Mouse (Mus musculus) MEL (cell line): ENCODE measurements around the gene Calml3. TPM values are rescaled to one million over a fixed set of nuclear protein-coding genes. Genes with fewer than 3 reads are reported as not detected.

Experiments
- DNase-seq: peaks from one replicate; pipeline ENCODE4 v3.0.0; 2011; ENCODE audit warnings: low read depth, low spot score
- H3K27ac ChIP-seq: 2 replicates; pipeline ENCODE4 v1.5.1; 2012; ENCODE audit warnings: low read depth, mild to moderate bottlenecking, control low read depth, low read length, moderate library complexity; ENCODE audit not compliant: control insufficient read depth
- H3K27me3 ChIP-seq, 2 experiments: fragments of 150-350 bp in 1 of 2; sonication (generic) in 1 of 2; 2 replicates each; pipeline ENCODE4 v1.6.1; 2012; ENCODE audit warnings: low read length in 2 of 2, mild to moderate bottlenecking in 2 of 2, improper control_type of control experiment in 1 of 2, moderate library complexity in 1 of 2; ENCODE audit not compliant: insufficient read depth in 2 of 2, control insufficient read depth in 1 of 2
- H3K36me3 ChIP-seq, 2 experiments: 2 replicates each; pipeline ENCODE4 v1.6.1; 2012 to 2014; ENCODE audit warnings: low read length in 2 of 2, improper control_type of control experiment in 1 of 2, inconsistent platforms in 1 of 2, mild to moderate bottlenecking in 1 of 2; ENCODE audit not compliant: insufficient read depth in 2 of 2, control insufficient read depth in 1 of 2
- H3K4me1 ChIP-seq, 2 experiments: fragments of 150-350 bp in 1 of 2; sonication (generic) in 1 of 2; 2 replicates each; pipeline ENCODE4 v1.6.1; 2012; ENCODE audit warnings: low read length in 2 of 2, improper control_type of control experiment in 1 of 2, mild to moderate bottlenecking in 1 of 2; ENCODE audit not compliant: insufficient read depth in 2 of 2, control insufficient read depth in 1 of 2
- H3K4me3 ChIP-seq, 2 experiments: fragments of 150-350 bp in 1 of 2; sonication (generic) in 1 of 2; 2 replicates each; pipeline ENCODE4 v1.5.1; 2012; ENCODE audit warnings: low read depth in 2 of 2, low read length in 2 of 2, mild to moderate bottlenecking in 2 of 2, moderate library complexity in 2 of 2, control low read depth in 1 of 2, improper control_type of control experiment in 1 of 2; ENCODE audit not compliant: control insufficient read depth in 1 of 2, insufficient read depth in 1 of 2
- H3K79me2 ChIP-seq: 2 replicates; pipeline ENCODE4 v1.6.1; 2012; ENCODE audit warnings: mild to moderate bottlenecking, low read length, moderate library complexity; ENCODE audit not compliant: control insufficient read depth, poor library complexity, insufficient read depth
- H3K9ac ChIP-seq: 2 replicates; pipeline ENCODE4 v1.6.1; 2012; ENCODE audit warnings: low read depth, mild to moderate bottlenecking, control low read depth, low read length, moderate library complexity; ENCODE audit not compliant: control insufficient read depth, poor library complexity, severe bottlenecking
- H3K9me3 ChIP-seq: fragments of 150-350 bp; sonication (generic); replicated peaks from 2 replicates; pipeline ENCODE4 v1.6.1; 2012; ENCODE audit warnings: mild to moderate bottlenecking, low read length, improper control_type of control experiment, moderate library complexity; ENCODE audit not compliant: insufficient read depth
- BHLHE40 ChIP-seq: IDR thresholded peaks from 2 replicates; pipeline ENCODE4 v1.6.1; 2012; ENCODE audit warnings: low read depth, mild to moderate bottlenecking, inconsistent platforms, low read length, improper control_type of control experiment, borderline replicate concordance
- CHD1 ChIP-seq: IDR thresholded peaks from 2 replicates; pipeline ENCODE4 v1.6.1; 2012; ENCODE audit warnings: low read depth, mild to moderate bottlenecking, inconsistent platforms, low read length, improper control_type of control experiment
- CHD2 ChIP-seq: IDR thresholded peaks from 2 replicates; pipeline ENCODE4 v1.6.1; 2011; ENCODE audit warnings: low read length, improper control_type of control experiment
- E2F4 ChIP-seq: IDR thresholded peaks from 2 replicates; pipeline ENCODE4 v1.6.1; 2011; ENCODE audit warnings: low read depth, low read length, improper control_type of control experiment, borderline replicate concordance
- MAFK ChIP-seq: IDR thresholded peaks from 2 replicates; pipeline ENCODE4 v1.6.1; 2011; ENCODE audit warnings: low read depth, mild to moderate bottlenecking, low read length, improper control_type of control experiment, borderline replicate concordance
- MAX ChIP-seq: IDR thresholded peaks from 2 replicates; pipeline ENCODE4 v1.6.1; 2011; ENCODE audit warnings: low read length, improper control_type of control experiment
- MEF2A ChIP-seq: IDR thresholded peaks from 2 replicates; pipeline ENCODE4 v1.6.1; 2014; ENCODE audit warnings: low read depth, mild to moderate bottlenecking, inconsistent platforms, low read length, improper control_type of control experiment; ENCODE audit not compliant: poor library complexity, insufficient replicate concordance, severe bottlenecking; ENCODE audit errors: extremely low read depth
- MYC ChIP-seq: IDR thresholded peaks from 2 replicates; pipeline ENCODE4 v1.6.1; 2011; ENCODE audit warnings: low read depth, mild to moderate bottlenecking, low read length, improper control_type of control experiment, moderate library complexity
- NELFE ChIP-seq: IDR thresholded peaks from 2 replicates; pipeline ENCODE4 v1.6.1; 2011; ENCODE audit warnings: low read depth, low read length, improper control_type of control experiment
- NRF1 ChIP-seq: IDR thresholded peaks from 2 replicates; pipeline ENCODE4 v1.6.1; 2014; ENCODE audit warnings: low read depth, mild to moderate bottlenecking, inconsistent platforms, low read length, improper control_type of control experiment, moderate library complexity; ENCODE audit not compliant: poor library complexity, insufficient read depth, severe bottlenecking
- POLR2A ChIP-seq, 2 experiments: IDR thresholded peaks; 2 replicates each; pipeline ENCODE4 v1.6.1; 2011 to 2012; ENCODE audit warnings: low read length in 2 of 2, mild to moderate bottlenecking in 2 of 2, control low read depth in 1 of 2, improper control_type of control experiment in 1 of 2, low read depth in 1 of 2, moderate library complexity in 1 of 2; ENCODE audit not compliant: control insufficient read depth in 1 of 2, insufficient read depth in 1 of 2, poor library complexity in 1 of 2
- POLR2AphosphoS5 ChIP-seq: IDR thresholded peaks from 2 replicates; pipeline ENCODE4 v1.6.1; 2012; ENCODE audit warnings: low read depth, borderline replicate concordance, mild to moderate bottlenecking, inconsistent platforms, low read length, moderate library complexity, mixed read lengths
- SMC3 ChIP-seq: IDR thresholded peaks from 2 replicates; pipeline ENCODE4 v1.6.1; 2011; ENCODE audit warnings: low read depth, low read length, improper control_type of control experiment
- TBP ChIP-seq: IDR thresholded peaks from 2 replicates; pipeline ENCODE4 v1.8.0; 2011; ENCODE audit warnings: low read depth, low read length, improper control_type of control experiment
- UBTF ChIP-seq: IDR thresholded peaks from 2 replicates; pipeline ENCODE4 v1.6.1; 2012; ENCODE audit warnings: low read depth, mild to moderate bottlenecking, inconsistent platforms, low read length, improper control_type of control experiment, moderate library complexity, borderline replicate concordance; ENCODE audit not compliant: insufficient read depth
- USF1 ChIP-seq: IDR thresholded peaks from 2 replicates; pipeline ENCODE4 v1.6.1; 2014; ENCODE audit warnings: low read depth, mild to moderate bottlenecking, inconsistent platforms, low read length, improper control_type of control experiment, moderate library complexity
- ZC3H11A ChIP-seq: IDR thresholded peaks from 2 replicates; pipeline ENCODE4 v1.6.1; 2012; ENCODE audit warnings: low read depth, mild to moderate bottlenecking, inconsistent platforms, low read length, improper control_type of control experiment
- ZKSCAN1 ChIP-seq: IDR thresholded peaks from 2 replicates; pipeline ENCODE4 v1.6.1; 2012; ENCODE audit warnings: low read depth, mild to moderate bottlenecking, inconsistent platforms, low read length, improper control_type of control experiment, moderate library complexity
- ZNF384 ChIP-seq: IDR thresholded peaks from 2 replicates; pipeline ENCODE4 v1.6.1; 2012; ENCODE audit warnings: low read depth, mild to moderate bottlenecking, inconsistent platforms, low read length, improper control_type of control experiment
- polyA plus RNA-seq, 2 experiments: library from polyadenylated mRNA; stranded (reverse) in 1 of 2; unstranded in 1 of 2; fragments of >175 nt in 1 of 2; fragments of >200 nt in 1 of 2; gene quantifications; 2 replicates each; pipeline versions ENCODE4 v1.2.1 to v1.2.4; 2012; ENCODE audit warnings: low replicate concordance in 2 of 2, low read depth in 1 of 2; ENCODE audit not compliant: insufficient read length in 2 of 2, insufficient read depth in 1 of 2, missing spikeins in 1 of 2
- total RNA-seq: library from RNA; depleted of rRNA; stranded (reverse); fragments of 300-350 nt; gene quantifications from 2 replicates; pipeline ENCODE4 v1.2.3, GENCODE M21; 2012; rRNA removed

Calml3 gene
- total and polyA plus RNA-seq, 3 experiments: not detected

GRCm38 (mm10) chr13:3753291-3753690 lies 50.8 kb downstream of the Calml3 start:
- no peaks in the 10 kb centered on the region for H3K36me3 ChIP-seq
- no peak overlapping the region for H3K27ac ChIP-seq
- no peak overlapping the region for H3K9ac ChIP-seq
- no peak for DNase-seq
- H3K9me3 ChIP-seq: no peaks in the 10 kb centered on the region
- no peaks in the 10 kb centered on the region for H3K79me2 ChIP-seq
- H3K27me3 ChIP-seq: no peaks in the 10 kb centered on the region; a peak in 1 of 4 replicates
- no peak overlapping the region for H3K4me3 ChIP-seq
- no peaks in the 10 kb centered on the region for H3K4me1 ChIP-seq
- no peak for TF ChIP-seq ZKSCAN1
- no peak for TF ChIP-seq BHLHE40
- TF ChIP-seq CHD2: no peak
- no peak for TF ChIP-seq MEF2A
- no peak for TF ChIP-seq E2F4
- TF ChIP-seq MAX: no peak
- no peak for TF ChIP-seq SMC3
- no peak for TF ChIP-seq ZNF384
- no peak for TF ChIP-seq NRF1
- TF ChIP-seq POLR2A (IDR thresholded peaks at IDR 0.05; ENCODE audit: control insufficient read depth in 1 of 2, insufficient read depth in 1 of 2, low read depth in 1 of 2, low read length in 2 of 2, poor library complexity in 1 of 2): no peak
- no peak for TF ChIP-seq MYC
- TF ChIP-seq UBTF: no peak
- no peak for TF ChIP-seq TBP
- TF ChIP-seq MAFK: no peak
- no peak for TF ChIP-seq USF1
- no peak for TF ChIP-seq POLR2AphosphoS5
- TF ChIP-seq ZC3H11A: no peak
- no peak for TF ChIP-seq CHD1
- TF ChIP-seq NELFE: no peak

Other genes with a start within 250 kb of the Calml3 start
- gene Fam208b, start 193.2 kb downstream of the Calml3 start, total RNA-seq: 18.8 and 23.5 TPM in 2 replicates
- gene Fam208b, start 193.2 kb downstream of the Calml3 start, polyA plus RNA-seq: 100 to 1,000 TPM in 1 of 2 experiments, 10 to 100 TPM in 1; 28.3 to 183 TPM
- gene Asb13, start 170.3 kb downstream of the Calml3 start, total RNA-seq: 1.7 and 2.6 TPM in 2 replicates
- gene Asb13, start 170.3 kb downstream of the Calml3 start, polyA plus RNA-seq: 1 to 10 TPM in 1 of 2 experiments, not detected in 1; 6.0 TPM
- not detected in 2 replicates for gene Calm4, start 33.4 kb upstream of the Calml3 start, total RNA-seq
- not detected for gene Calm4, start 33.4 kb upstream of the Calml3 start, polyA plus RNA-seq
- not detected in 2 replicates for gene Calm5, start 49.9 kb upstream of the Calml3 start, total RNA-seq
- gene Calm5, start 49.9 kb upstream of the Calml3 start, polyA plus RNA-seq: not detected
- gene Net1, start 113.9 kb upstream of the Calml3 start, total RNA-seq: 29.2 and 29.8 TPM in 2 replicates
- gene Net1, start 113.9 kb upstream of the Calml3 start, polyA plus RNA-seq: 100 to 1,000 TPM in 1 of 2 experiments, 10 to 100 TPM in 1; 63.2 to 125 TPM
- not detected in 2 replicates for gene Tubal3, start 114.0 kb upstream of the Calml3 start, total RNA-seq
- gene Tubal3, start 114.0 kb upstream of the Calml3 start, polyA plus RNA-seq: not detected
- not detected in 2 replicates for gene Ucn3, start 141.0 kb upstream of the Calml3 start, total RNA-seq
- gene Ucn3, start 141.0 kb upstream of the Calml3 start, polyA plus RNA-seq: not detected
- not detected in 2 replicates for gene Akr1c14, start 244.7 kb upstream of the Calml3 start, total RNA-seq
- not detected for gene Akr1c14, start 244.7 kb upstream of the Calml3 start, polyA plus RNA-seq